Mouse (Mus musculus): ENCODE measurements around the gene Gria2. TPM values are rescaled to one million over a fixed set of nuclear protein-coding genes. Genes with fewer than 3 reads are reported as not detected.

Gene Gria2
- polyA plus RNA-seq, 2 experiments, result 5.0 to 6.9 TPM

- TF ChIP-seq POLR2A (IDR thresholded peaks at IDR 0.05; ENCODE audit: borderline replicate concordance, extremely low read depth, insufficient read depth, insufficient read length), result no peak
- no peak for ATAC-seq (ENCODE audit: low FRiP score, low read depth)
- WGBS, result 74% methylated on average over 5 of the region's 5 CpGs
Observed at GRCm38 (mm10) chr3:80652213-80652612, 150.4 kb downstream of the Gria2 start.

More at GRCm38 (mm10) chr3:80652213-80652612, 150.4 kb downstream of the Gria2 start:
- H3K9me3 ChIP-seq (ENCODE audit: control insufficient read depth, low read length), result no peaks in the 10 kb centered on the region
- H3K36me3 ChIP-seq (ENCODE audit: control insufficient read depth, insufficient read depth, low read length), result no peaks in the 10 kb centered on the region
- no peak for DNase-seq (ENCODE audit: low spot score)
- H3K4me2 ChIP-seq (replicated peaks; ENCODE audit: low read depth, low read length, severe bottlenecking), result no peak overlapping the region
- no peaks in the 10 kb centered on the region for H3K4me1 ChIP-seq (ENCODE audit: control insufficient read depth, insufficient read depth, low read length)
- H3K4me3 ChIP-seq (replicated peaks; ENCODE audit: low read length), result no peak overlapping the region
- H3K27me3 ChIP-seq (ENCODE audit: control insufficient read depth, insufficient read depth, low read length), result no peaks in the 10 kb centered on the region
- H3K27ac ChIP-seq (replicated peaks; ENCODE audit: low read depth, low read length), result no peak overlapping the region
- H3K9ac ChIP-seq (ENCODE audit: low read depth, low read length, severe bottlenecking), result no peak overlapping the region

Small RNAs within 50 kb of the gene (microRNA-seq; reads per million reads assigned to microRNA genes)
- not detected for gene Gm25749

Other genes starting within 250 kb of the Gria2 start
- 10.1 and 11.0 TPM in 2 replicates for gene Glrb, start 110.8 kb upstream of the Gria2 start, polyA plus RNA-seq (2012; rRNA removed)
- 18.4 and 22.0 TPM in 2 replicates for gene Glrb, start 110.8 kb upstream of the Gria2 start, polyA plus RNA-seq (2014; fragmentation: Nextera tagmentation; extraction: Ambion mirVana)
- 32.1 and 32.8 TPM in 2 replicates for gene Pdgfc, start 233.6 kb upstream of the Gria2 start, polyA plus RNA-seq (2012; rRNA removed)
- 44.8 and 49.2 TPM in 2 replicates for gene Pdgfc, start 233.6 kb upstream of the Gria2 start, polyA plus RNA-seq (2014; fragmentation: Nextera tagmentation; extraction: Ambion mirVana)

Measured in limb, embryonic 14.5 days (tissue).